Mouse (Mus musculus) heart, postnatal 4 days (tissue): ENCODE measurements at regions not wholly inside any gene's neighbourhood (a gene's known extent, or its start where the extent isn't known, plus 50 kb on each side); places are given as distances from the start of the nearest gene placed in this dataset.

ENCODE experiments used
- DNase-seq: peaks from one replicate; pipeline ENCODE4 v3.0.0; 2021

GRCm38 (mm10) chr13:90584766-90585165 lies 320.4 kb downstream of the Atp6ap1l start:
- no peak for DNase-seq

- DNase-seq: no peak
Measured at GRCm38 (mm10) chr13:90575371-90575770, 329.8 kb downstream of the Atp6ap1l start.

- no peak for DNase-seq
Measured at GRCm38 (mm10) chr13:90572580-90572979, 332.6 kb downstream of the Atp6ap1l start.

- no peak for DNase-seq
Measured at GRCm38 (mm10) chr13:90563183-90563840, 341.8 kb downstream of the Atp6ap1l start.

- no peak for DNase-seq
Measured at GRCm38 (mm10) chr13:90560095-90560494, 345.1 kb downstream of the Atp6ap1l start.

GRCm38 (mm10) chr13:90559481-90559880 lies 345.7 kb downstream of the Atp6ap1l start:
- DNase-seq: no peak

GRCm38 (mm10) chr13:90551166-90551565 lies 354.0 kb downstream of the Atp6ap1l start:
- no peak for DNase-seq

- DNase-seq: no peak
Measured at GRCm38 (mm10) chr13:90546288-90547035, 358.7 kb downstream of the Atp6ap1l start.

GRCm38 (mm10) chr13:90545816-90546215 lies 359.3 kb downstream of the Atp6ap1l start:
- DNase-seq: no peak

GRCm38 (mm10) chr13:90537525-90537924 lies 367.6 kb downstream of the Atp6ap1l start:
- no peak for DNase-seq

GRCm38 (mm10) chr13:90526998-90527397 lies 378.2 kb downstream of the Atp6ap1l start:
- DNase-seq: no peak

GRCm38 (mm10) chr13:90525801-90526200 lies 379.4 kb downstream of the Atp6ap1l start:
- no peak for DNase-seq

GRCm38 (mm10) chr13:90521758-90522245 lies 383.4 kb downstream of the Atp6ap1l start:
- DNase-seq: no peak

- DNase-seq: no peak
Measured at GRCm38 (mm10) chr13:90520992-90521757, 384.0 kb downstream of the Atp6ap1l start.

GRCm38 (mm10) chr13:90515773-90516503 lies 389.2 kb downstream of the Atp6ap1l start:
- peak; percentile 89 for DNase-seq

- no peak for DNase-seq
Measured at GRCm38 (mm10) chr13:90513867-90514266, 391.3 kb downstream of the Atp6ap1l start.

- no peak for DNase-seq
Measured at GRCm38 (mm10) chr13:90512786-90513401, 392.3 kb downstream of the Atp6ap1l start.

GRCm38 (mm10) chr13:90510479-90510878 lies 394.7 kb downstream of the Atp6ap1l start:
- DNase-seq: no peak

- no peak for DNase-seq
Measured at GRCm38 (mm10) chr13:90503188-90503587, 402.0 kb downstream of the Atp6ap1l start.

- no peak for DNase-seq
Measured at GRCm38 (mm10) chr13:90502141-90502540, 403.0 kb downstream of the Atp6ap1l start.

- no peak for DNase-seq
Measured at GRCm38 (mm10) chr13:90498978-90499377, 406.2 kb downstream of the Atp6ap1l start.

GRCm38 (mm10) chr13:90497573-90497972 lies 407.6 kb downstream of the Atp6ap1l start:
- DNase-seq: no peak
